Mouse (Mus musculus) right cerebral cortex, adult 2 months (tissue): ENCODE data around the gene Gm21119.
"Not testable (repeated sequence)": the region's sequence is repeated elsewhere in the genome, so short reads cannot be mapped to it uniquely, and the experiment has no call there.

Experiments used
- DNase-seq, 2 experiments: peaks; one replicate each; pipeline ENCODE4 v3.0.0; 2021 to 2022; ENCODE audit warnings: low spot score in 2 of 2

Gm21119 gene

GRCm38 (mm10) chr8:20614619-20615018 is at the start of gene Gm21119:
Gene Gm21119, plus strand, starts transcription at chr8:20614919.
- not testable (repeated sequence) for DNase-seq

- not testable (repeated sequence) for DNase-seq
These were observed 48.0 kb upstream of the Gm21119 start for GRCm38 (mm10) chr8:20566753-20567152.

- peak; percentile 65 to 67 for DNase-seq
These were observed 33.6 kb upstream of the Gm21119 start for GRCm38 (mm10) chr8:20581081-20581480.

GRCm38 (mm10) chr8:20582772-20583171 is 31.9 kb upstream of the Gm21119 start:
- DNase-seq: not testable (repeated sequence)

GRCm38 (mm10) chr8:20588268-20589177 is 26.2 kb upstream of the Gm21119 start:
- not testable (repeated sequence) for DNase-seq

GRCm38 (mm10) chr8:20589178-20589539 is 25.6 kb upstream of the Gm21119 start:
- peak; percentile 6 to 15 for DNase-seq

GRCm38 (mm10) chr8:20590117-20590997 is 24.4 kb upstream of the Gm21119 start:
- DNase-seq: peak; percentile 13 to 18

- DNase-seq: not testable (repeated sequence)
These were observed 23.7 kb upstream of the Gm21119 start for GRCm38 (mm10) chr8:20591002-20591401.

GRCm38 (mm10) chr8:20592732-20593272 is 21.9 kb upstream of the Gm21119 start:
- not testable (repeated sequence) for DNase-seq

- DNase-seq: peak; percentile 37 to 47
These were observed 20.9 kb upstream of the Gm21119 start for GRCm38 (mm10) chr8:20593841-20594240.

GRCm38 (mm10) chr8:20596081-20596841 is 18.5 kb upstream of the Gm21119 start:
- DNase-seq: peak in 1 of 2 experiments; percentile 4

- peak; percentile 29 to 58 for DNase-seq
These were observed 17.6 kb upstream of the Gm21119 start for GRCm38 (mm10) chr8:20596842-20597708.

GRCm38 (mm10) chr8:20598300-20599170 is 16.2 kb upstream of the Gm21119 start:
- DNase-seq: not testable (repeated sequence)

- DNase-seq: not testable (repeated sequence)
These were observed 15.4 kb upstream of the Gm21119 start for GRCm38 (mm10) chr8:20599350-20599749.

GRCm38 (mm10) chr8:20610856-20611255 is 3.9 kb upstream of the Gm21119 start:
- not testable (repeated sequence) for DNase-seq

GRCm38 (mm10) chr8:20612721-20613120 is 2.0 kb upstream of the Gm21119 start:
- not testable (repeated sequence) for DNase-seq

- not testable (repeated sequence) for DNase-seq
These were observed 16.0 kb downstream of the Gm21119 start for GRCm38 (mm10) chr8:20630766-20631165.

GRCm38 (mm10) chr8:20637931-20638330 is 23.2 kb downstream of the Gm21119 start:
- DNase-seq: peak in 1 of 2 experiments; percentile 0

GRCm38 (mm10) chr8:20643536-20643935 is 28.8 kb downstream of the Gm21119 start:
- DNase-seq: peak; percentile 0 to 1
